Mouse (Mus musculus): ENCODE data around the gene Atg7. TPM values are rescaled to one million over a fixed set of nuclear protein-coding genes. Genes with fewer than 3 reads are reported as not detected.

Gene Atg7
- polyA plus RNA-seq, 1 experiment = 16.0 TPM

- WGBS = 77% methylated on average over 4 of the region's 4 CpGs
- no peaks in the 10 kb centered on the region for H3K27me3 ChIP-seq (ENCODE audit: control insufficient read depth, insufficient read depth, low read length)
- no peak overlapping the region for H3K27ac ChIP-seq (ENCODE audit: insufficient read depth, low read depth, low read length)
- no peak overlapping the region for H3K4me3 ChIP-seq (ENCODE audit: low read depth, low read length)
- H3K4me1 ChIP-seq (ENCODE audit: control insufficient read depth, insufficient read depth, insufficient read length, low read length) = no peaks in the 10 kb centered on the region; the same call in 1 of the 2 replicates
- TF ChIP-seq POLR2A (IDR thresholded peaks at IDR 0.05; ENCODE audit: low read depth, low read length) (no peak), CTCF (IDR thresholded peaks at IDR 0.05; ENCODE audit: extremely low read depth, insufficient read length, insufficient replicate concordance, low read depth, low read length) (no peak)
- no peaks in the 10 kb centered on the region for H3K36me3 ChIP-seq (ENCODE audit: control insufficient read depth, insufficient read depth, low read length)
Measured at GRCm38 (mm10) chr6:114648352-114649030, 5.6 kb downstream of the Atg7 start.

GRCm38 (mm10) chr6:114652209-114652608 is 9.3 kb downstream of the Atg7 start:
- H3K4me1 ChIP-seq (ENCODE audit: control insufficient read depth, insufficient read depth, insufficient read length, low read length) = no peaks in the 10 kb centered on the region
- no peaks in the 10 kb centered on the region for H3K36me3 ChIP-seq (ENCODE audit: control insufficient read depth, insufficient read depth, low read length)
- 55% methylated on average over 3 of the region's 3 CpGs for WGBS
- no peak overlapping the region for H3K4me3 ChIP-seq (ENCODE audit: low read depth, low read length)
- no peak for TF ChIP-seq CTCF (IDR thresholded peaks at IDR 0.05; ENCODE audit: extremely low read depth, insufficient read length, insufficient replicate concordance, low read depth, low read length)
- no peak for TF ChIP-seq POLR2A (IDR thresholded peaks at IDR 0.05; ENCODE audit: low read depth, low read length)
- no peaks in the 10 kb centered on the region for H3K27me3 ChIP-seq (ENCODE audit: control insufficient read depth, insufficient read depth, low read length)
- no peak overlapping the region for H3K27ac ChIP-seq (ENCODE audit: insufficient read depth, low read depth, low read length)

- Histone ChIP-seq H3K36me3 (ENCODE audit: control insufficient read depth, insufficient read depth, low read length) (no peaks in the 10 kb centered on the region), H3K27me3 (ENCODE audit: control insufficient read depth, insufficient read depth, low read length) (no peaks in the 10 kb centered on the region), H3K27ac (ENCODE audit: insufficient read depth, low read depth, low read length) (no peak overlapping the region), H3K4me3 (ENCODE audit: low read depth, low read length) (no peak overlapping the region), H3K4me1 (ENCODE audit: control insufficient read depth, insufficient read depth, insufficient read length, low read length) (no peaks in the 10 kb centered on the region)
- no peak for TF ChIP-seq POLR2A (IDR thresholded peaks at IDR 0.05; ENCODE audit: low read depth, low read length)
- no peak for TF ChIP-seq CTCF (IDR thresholded peaks at IDR 0.05; ENCODE audit: extremely low read depth, insufficient read length, insufficient replicate concordance, low read depth, low read length)
- WGBS = 82% methylated on average over 7 of the region's 7 CpGs
Measured at GRCm38 (mm10) chr6:114656826-114657600, 14.1 kb downstream of the Atg7 start.

- no peak overlapping the region for H3K27ac ChIP-seq (ENCODE audit: insufficient read depth, low read depth, low read length)
- no peaks in the 10 kb centered on the region for H3K4me1 ChIP-seq (ENCODE audit: control insufficient read depth, insufficient read depth, insufficient read length, low read length)
- H3K36me3 ChIP-seq (ENCODE audit: control insufficient read depth, insufficient read depth, low read length) = no peaks in the 10 kb centered on the region
- 85% methylated on average over 4 of the region's 4 CpGs for WGBS
- TF ChIP-seq POLR2A (IDR thresholded peaks at IDR 0.05; ENCODE audit: low read depth, low read length) = no peak
- H3K4me3 ChIP-seq (ENCODE audit: low read depth, low read length) = no peak overlapping the region
- H3K27me3 ChIP-seq (ENCODE audit: control insufficient read depth, insufficient read depth, low read length) = no peaks in the 10 kb centered on the region
Measured at GRCm38 (mm10) chr6:114657807-114658206, 14.9 kb downstream of the Atg7 start.

- no peaks in the 10 kb centered on the region for H3K27me3 ChIP-seq (ENCODE audit: control insufficient read depth, insufficient read depth, low read length)
- no peak overlapping the region for H3K27ac ChIP-seq (ENCODE audit: insufficient read depth, low read depth, low read length)
- WGBS = 80% methylated on average over 4 of the region's 4 CpGs
- no peak overlapping the region for H3K4me3 ChIP-seq (ENCODE audit: low read depth, low read length)
- no peaks in the 10 kb centered on the region for H3K4me1 ChIP-seq (ENCODE audit: control insufficient read depth, insufficient read depth, insufficient read length, low read length)
- TF ChIP-seq POLR2A (IDR thresholded peaks at IDR 0.05; ENCODE audit: low read depth, low read length) (no peak), CTCF (IDR thresholded peaks at IDR 0.05; ENCODE audit: extremely low read depth, insufficient read length, insufficient replicate concordance, low read depth, low read length) (no peak)
- no peaks in the 10 kb centered on the region for H3K36me3 ChIP-seq (ENCODE audit: control insufficient read depth, insufficient read depth, low read length)
Measured at GRCm38 (mm10) chr6:114659278-114659991, 16.5 kb downstream of the Atg7 start.

GRCm38 (mm10) chr6:114659992-114660800 is 17.3 kb downstream of the Atg7 start:
- Histone ChIP-seq H3K4me1 (ENCODE audit: control insufficient read depth, insufficient read depth, insufficient read length, low read length) (no peaks in the 10 kb centered on the region), H3K27me3 (ENCODE audit: control insufficient read depth, insufficient read depth, low read length) (no peaks in the 10 kb centered on the region), H3K4me3 (ENCODE audit: low read depth, low read length) (no peak overlapping the region), H3K36me3 (ENCODE audit: control insufficient read depth, insufficient read depth, low read length) (no peaks in the 10 kb centered on the region), H3K27ac (ENCODE audit: insufficient read depth, low read depth, low read length) (no peak overlapping the region)
- TF ChIP-seq CTCF (IDR thresholded peaks at IDR 0.05; ENCODE audit: extremely low read depth, insufficient read length, insufficient replicate concordance, low read depth, low read length) (no peak), POLR2A (IDR thresholded peaks at IDR 0.05; ENCODE audit: low read depth, low read length) (no peak)
- 27% methylated on average over 5 of the region's 5 CpGs for WGBS

Data from small intestine, adult 2 months (tissue).